Mouse (Mus musculus) kidney, postnatal 25 days (tissue): ENCODE data around the gene Mbd3l2.
A peak's percentile ranks its signal among the peaks of the same experiment; 100 is the strongest.
"Not testable (repeated sequence)": the region's sequence is repeated elsewhere in the genome, so short reads cannot be mapped to it uniquely, and the experiment has no call there.

ENCODE experiments used
- DNase-seq, 2 experiments: peaks; one replicate each; pipeline ENCODE4 v3.0.0; 2021; ENCODE audit warnings: mixed read lengths in 2 of 2

Mbd3l2 gene

GRCm38 (mm10) chr9:18430354-18430753 lies at the start of gene Mbd3l2:
Mbd3l2 (plus strand) TSS chr9:18430654.
- DNase-seq = no peak

GRCm38 (mm10) chr9:18385782-18386181 lies 44.7 kb upstream of the Mbd3l2 start:
- peak in 1 of 2 experiments; percentile 30 for DNase-seq

GRCm38 (mm10) chr9:18399629-18400028 lies 30.8 kb upstream of the Mbd3l2 start:
- DNase-seq = no peak

DNA sequence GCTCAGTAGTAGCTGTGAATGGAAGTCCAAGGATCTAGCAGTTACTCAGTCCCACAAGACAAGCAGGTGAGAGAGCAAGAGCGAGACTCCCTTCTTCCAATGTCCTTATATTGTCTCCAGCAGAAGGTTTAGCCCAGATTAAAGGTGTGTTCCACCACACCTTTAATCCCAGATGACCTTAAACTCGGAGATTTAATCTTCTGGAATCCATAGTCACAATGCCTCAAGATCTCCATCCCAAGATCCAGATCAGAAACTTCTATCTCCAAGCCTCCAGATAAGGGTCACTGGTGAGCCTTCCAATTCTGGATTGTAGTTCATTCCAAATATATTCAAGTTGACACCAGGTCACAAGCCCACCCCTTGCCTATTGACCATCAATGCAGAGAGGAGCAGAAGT lies 27.6 kb upstream of the Mbd3l2 start, which contains the start of gene Naalad2:
TSS of gene Naalad2 (minus strand) at position 101 of the 400 bp plus-strand sequence.
- DNase-seq = not testable (repeated sequence)

GRCm38 (mm10) chr9:18404118-18404517 lies 26.3 kb upstream of the Mbd3l2 start, which contains the start of gene Ubtfl1:
Ubtfl1 (plus strand) TSS chr9:18404418.
- DNase-seq = no peak

- DNase-seq = not testable (repeated sequence)
Observed at GRCm38 (mm10) chr9:18412371-18412770, 18.1 kb upstream of the Mbd3l2 start.

DNA sequence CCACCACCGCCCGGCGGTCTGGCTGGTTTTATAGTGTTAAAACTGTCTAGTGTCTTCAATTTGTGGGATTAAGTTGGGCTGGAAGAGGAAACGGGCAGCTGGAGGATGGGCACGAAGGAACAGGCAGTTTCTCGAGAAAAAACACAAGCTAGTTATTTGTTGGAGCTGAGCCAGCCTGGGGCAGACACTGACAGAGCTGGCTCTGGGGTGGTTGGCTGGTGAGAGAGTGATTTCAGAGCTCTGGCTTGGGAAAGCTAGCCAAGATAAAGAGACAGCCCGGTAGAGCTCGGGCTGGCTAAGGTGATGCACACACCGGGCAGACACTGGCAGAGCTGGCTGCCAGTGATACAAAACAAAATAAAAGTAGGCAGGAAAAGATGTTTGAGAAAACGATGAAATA lies 1.2 kb downstream of the Mbd3l2 start:
- DNase-seq = no peak

- no peak for DNase-seq
Observed at GRCm38 (mm10) chr9:18456520-18456919, 26.1 kb downstream of the Mbd3l2 start.

DNA sequence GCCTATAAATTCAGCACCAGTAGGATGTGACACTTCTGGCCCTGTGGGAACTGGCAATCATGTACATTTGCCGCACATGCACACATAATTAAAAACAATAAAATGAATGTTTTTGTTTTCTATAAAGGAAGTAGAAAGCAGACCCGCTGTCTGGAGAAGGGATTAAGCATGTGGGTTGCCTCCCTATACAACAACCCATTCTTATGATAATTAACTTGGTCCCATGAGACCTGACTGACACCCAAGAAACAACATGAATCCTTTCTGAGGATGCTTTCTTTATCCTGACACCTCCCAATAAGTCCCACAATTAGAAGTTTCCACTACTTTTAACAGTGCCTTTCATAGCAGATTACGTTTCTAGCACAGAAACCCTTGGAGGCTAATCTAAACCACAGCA lies 36.9 kb downstream of the Mbd3l2 start:
- no peak for DNase-seq

GRCm38 (mm10) chr9:18468005-18468404 lies 37.6 kb downstream of the Mbd3l2 start:
- DNase-seq = no peak

DNA sequence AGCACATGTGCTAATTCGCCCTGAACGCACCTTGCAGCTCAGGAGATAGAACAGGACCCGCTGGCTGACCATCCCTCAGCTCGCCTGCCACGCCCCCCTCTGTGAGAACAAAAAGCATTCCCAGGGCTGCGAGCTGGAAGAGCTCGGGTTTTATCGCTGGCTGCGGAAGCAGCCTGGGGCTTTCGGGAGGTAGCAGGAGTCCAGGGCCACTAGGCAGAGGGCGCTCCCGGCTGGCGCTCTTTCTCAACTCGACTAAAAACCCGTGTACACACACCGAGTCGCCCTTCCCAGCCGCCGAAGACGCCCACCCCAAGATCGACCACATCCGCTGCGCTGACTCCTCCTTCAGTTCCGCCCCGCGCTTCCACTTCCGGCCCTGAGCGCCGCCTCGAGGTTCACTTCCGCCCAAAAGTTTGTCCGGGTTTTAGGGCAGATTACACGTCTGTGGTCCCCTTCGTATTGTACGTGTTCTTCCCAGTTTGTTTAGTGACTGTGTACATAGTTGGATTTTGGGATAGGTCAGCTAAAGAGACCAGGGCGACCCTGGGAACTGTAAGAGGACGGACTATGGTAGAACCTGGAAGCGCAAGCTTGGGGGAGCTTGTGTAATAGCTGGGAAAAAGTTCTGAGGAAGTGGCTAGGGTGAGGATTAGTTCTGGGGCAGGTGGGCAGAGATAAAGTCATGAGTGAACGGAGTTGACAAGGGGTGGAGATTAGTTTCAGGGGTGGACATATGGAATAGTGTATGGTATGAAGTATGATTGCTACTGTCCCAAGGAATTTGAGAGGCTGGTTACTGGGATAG lies 43.1 kb downstream of the Mbd3l2 start:
- peak; percentile 64 to 76 for DNase-seq

GRCm38 (mm10) chr9:18478168-18478567 lies 47.7 kb downstream of the Mbd3l2 start, which contains the start of the genes Zfp558 and Mbd3l1:
Zfp558 (minus strand) TSS chr9:18478268.
Mbd3l1 (plus strand) TSS chr9:18478359.
- no peak for DNase-seq
